Mouse (Mus musculus) limb, embryonic 13.5 days (tissue): ENCODE results near the gene Fam222a. TPM values are rescaled to one million over a fixed set of nuclear protein-coding genes. Genes with fewer than 3 reads are reported as not detected.

ENCODE experiments used
- ATAC-seq: fragments of 200-750 bp; cut with Nextera tagmentation; 2 replicates; pipeline ENCODE4 v1.8.0; 2017; ENCODE audit warnings: low read depth, moderate number of reproducible peaks, moderate TSS enrichment; ENCODE audit not compliant: low FRiP score
- H3K27ac ChIP-seq: fragments of 300-500 bp; sonication (generic); 2 replicates; pipeline ENCODE4 v1.5.1; 2015; ENCODE audit warnings: inconsistent platforms, mild to moderate bottlenecking, moderate library complexity
- H3K27me3 ChIP-seq: fragments of 300-500 bp; sonication (generic); 2 replicates; pipeline ENCODE4 v1.6.1; 2015; ENCODE audit warnings: mild to moderate bottlenecking, inconsistent platforms
- H3K36me3 ChIP-seq: fragments of 300-500 bp; sonication (generic); 2 replicates; pipeline ENCODE4 v1.6.1; 2015; ENCODE audit warnings: inconsistent platforms, mild to moderate bottlenecking, moderate library complexity
- H3K4me1 ChIP-seq: fragments of 300-500 bp; sonication (generic); 2 replicates; pipeline ENCODE4 v1.6.1; 2015; ENCODE audit warnings: inconsistent platforms
- H3K4me2 ChIP-seq: fragments of 300-500 bp; sonication (generic); replicated peaks from 2 replicates; pipeline ENCODE4 v1.6.1; 2015; ENCODE audit warnings: inconsistent platforms, mild to moderate bottlenecking, moderate library complexity
- H3K4me3 ChIP-seq: fragments of 300-500 bp; sonication (generic); 2 replicates; pipeline ENCODE4 v1.5.1; 2015; ENCODE audit warnings: moderate library complexity, mild to moderate bottlenecking, inconsistent platforms
- H3K9ac ChIP-seq: fragments of 300-500 bp; sonication (generic); 2 replicates; pipeline ENCODE4 v1.6.1; 2015; ENCODE audit warnings: mild to moderate bottlenecking, inconsistent platforms
- H3K9me3 ChIP-seq: fragments of 300-500 bp; sonication (generic); 2 replicates; pipeline ENCODE4 v1.6.1; 2016; ENCODE audit warnings: inconsistent platforms
- WGBS: fragments of 180-500 bp; shearing (Covaris S2); methylation state at CpG from one replicate; pipeline ENCODE4 v1.1.7; 2015; 5-methylcytosine and 5-hydroxymethylcytosine counted together
- polyA plus RNA-seq: library from polyadenylated mRNA; unstranded; fragments of >200 nt; fragmentation: Nextera tagmentation; extraction: Ambion mirVana; gene quantifications from 2 replicates; pipeline ENCODE4 v1.2.1, GENCODE M21; 2015

Fam222a gene
- polyA plus RNA-seq, 1 experiment from 2014 or later = 0.69 TPM

GRCm38 (mm10) chr5:114573920-114574628 is 6.3 kb downstream of the Fam222a start:
- Histone ChIP-seq H3K4me3 (no peak overlapping the region), H3K9ac (no peak overlapping the region), H3K27ac (no peak overlapping the region), H3K27me3 (peaks cover 65% of the 10 kb centered on the region), H3K9me3 (no peaks in the 10 kb centered on the region), H3K36me3 (no peaks in the 10 kb centered on the region), H3K4me2 (no peak overlapping the region), H3K4me1 (peaks cover 51% of the 10 kb centered on the region)
- WGBS = 62% methylated on average over 12 of the region's 12 CpGs
- ATAC-seq = no peak

DNA sequence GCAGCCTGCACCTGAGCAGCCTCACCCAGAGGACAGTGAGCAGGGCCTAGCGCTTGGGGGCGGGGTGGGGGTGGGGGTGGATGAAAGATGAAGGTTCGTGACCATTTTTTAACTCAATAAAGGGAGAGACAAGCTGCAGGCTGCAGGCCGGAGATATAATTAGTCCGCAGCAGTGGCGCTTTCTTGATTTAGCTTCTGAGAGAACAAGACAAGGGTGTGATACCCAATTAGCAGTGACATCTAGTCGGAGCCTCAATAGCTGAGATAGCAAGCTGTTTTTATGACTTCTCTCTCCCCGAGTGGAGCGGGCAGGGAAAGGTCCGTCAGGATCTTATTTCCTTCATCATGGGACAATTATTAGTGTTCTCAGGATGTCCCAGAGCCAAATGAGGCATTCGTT is 7.2 kb downstream of the Fam222a start:
- no peak overlapping the region for H3K4me2 ChIP-seq
- 25% methylated on average over 11 of the region's 11 CpGs for WGBS
- no peak for ATAC-seq
- no peak overlapping the region for H3K27ac ChIP-seq
- peaks cover 44% of the 10 kb centered on the region for H3K4me1 ChIP-seq
- peaks cover 56% of the 10 kb centered on the region for H3K27me3 ChIP-seq
- no peaks in the 10 kb centered on the region for H3K36me3 ChIP-seq
- H3K4me3 ChIP-seq = no peak overlapping the region
- H3K9ac ChIP-seq = no peak overlapping the region
- no peaks in the 10 kb centered on the region for H3K9me3 ChIP-seq

DNA sequence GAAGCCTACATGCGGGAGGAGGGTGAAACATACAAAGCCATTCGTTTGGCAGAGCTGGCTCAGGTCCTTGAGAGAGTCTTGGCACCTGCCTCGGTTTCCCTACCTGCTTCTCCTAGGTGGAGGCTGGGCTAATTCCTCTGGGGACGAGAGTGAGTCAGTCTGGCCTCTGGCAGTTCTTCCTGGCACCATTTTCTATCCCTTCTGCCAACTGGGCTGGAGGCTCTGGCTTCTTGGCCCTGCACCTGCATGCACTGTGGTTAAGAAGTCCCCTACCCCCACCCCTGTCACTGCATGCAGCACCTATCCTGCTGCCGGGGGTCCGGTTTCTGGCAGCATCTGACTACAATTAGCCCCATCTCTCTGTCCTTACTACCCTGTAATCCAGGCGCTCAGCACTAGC is 7.7 kb downstream of the Fam222a start:
- H3K4me3 ChIP-seq = no peak overlapping the region
- peaks cover 52% of the 10 kb centered on the region for H3K27me3 ChIP-seq
- H3K9ac ChIP-seq = no peak overlapping the region
- no peak overlapping the region for H3K4me2 ChIP-seq
- no peak for ATAC-seq
- WGBS = 57% methylated on average over 7 of the region's 7 CpGs
- H3K36me3 ChIP-seq = no peaks in the 10 kb centered on the region
- H3K4me1 ChIP-seq = peaks cover 40% of the 10 kb centered on the region
- H3K27ac ChIP-seq = no peak overlapping the region
- H3K9me3 ChIP-seq = no peaks in the 10 kb centered on the region

- no peak overlapping the region for H3K27ac ChIP-seq
- no peak overlapping the region for H3K4me3 ChIP-seq
- no peaks in the 10 kb centered on the region for H3K9me3 ChIP-seq
- H3K4me1 ChIP-seq = peaks cover 35% of the 10 kb centered on the region
- H3K9ac ChIP-seq = no peak overlapping the region
- H3K36me3 ChIP-seq = no peaks in the 10 kb centered on the region
- peaks cover 46% of the 10 kb centered on the region for H3K27me3 ChIP-seq
- H3K4me2 ChIP-seq = no peak overlapping the region
- 83% methylated on average over 16 of the region's 16 CpGs for WGBS
- ATAC-seq = no peak
Measured at GRCm38 (mm10) chr5:114575986-114576605, 8.3 kb downstream of the Fam222a start.

- H3K9ac ChIP-seq = no peak overlapping the region
- H3K27me3 ChIP-seq = peaks cover 24% of the 10 kb centered on the region
- H3K36me3 ChIP-seq = no peaks in the 10 kb centered on the region
- no peak overlapping the region for H3K27ac ChIP-seq
- H3K4me3 ChIP-seq = no peak overlapping the region
- H3K4me2 ChIP-seq = no peak overlapping the region
- ATAC-seq = no peak
- H3K9me3 ChIP-seq = no peaks in the 10 kb centered on the region
- WGBS = 65% methylated on average over 20 of the region's 20 CpGs
- H3K4me1 ChIP-seq = peaks cover 20% of the 10 kb centered on the region
Measured at GRCm38 (mm10) chr5:114578361-114578760, 10.5 kb downstream of the Fam222a start.

DNA sequence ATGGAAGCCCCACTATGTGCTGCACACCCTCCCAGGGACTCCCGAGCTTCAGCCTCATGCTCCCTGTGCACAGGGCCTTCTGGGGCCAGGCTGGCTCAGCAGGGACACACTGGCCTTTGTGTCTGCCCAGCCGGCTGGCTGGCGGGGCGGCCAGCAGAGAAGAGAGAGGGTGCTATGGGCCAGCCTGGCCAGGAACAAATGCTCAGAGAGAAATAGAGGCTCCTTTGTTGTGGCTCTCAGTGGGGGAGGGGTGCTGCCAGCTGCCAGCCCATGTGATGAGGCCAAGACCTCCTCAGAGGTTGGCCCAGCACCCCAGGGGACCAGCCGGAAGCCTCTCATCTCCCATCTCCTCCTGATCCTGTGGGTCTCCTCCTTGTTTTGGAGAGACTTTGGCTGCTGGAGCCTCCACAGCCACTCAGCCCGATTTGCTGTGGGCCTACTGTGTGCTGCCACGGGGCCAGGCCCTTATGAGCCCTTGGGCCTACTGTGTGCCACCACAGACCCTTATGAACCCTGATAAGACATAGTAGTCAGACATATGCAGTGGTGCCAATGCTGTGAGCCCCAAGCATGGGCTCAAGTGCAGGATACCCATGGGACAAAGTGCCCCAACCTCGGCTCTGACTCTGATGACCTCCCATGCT is 12.0 kb downstream of the Fam222a start:
- H3K4me2 ChIP-seq = no peak overlapping the region
- H3K9ac ChIP-seq = no peak overlapping the region
- no peak overlapping the region for H3K4me3 ChIP-seq
- WGBS = 74% methylated on average over 8 of the region's 8 CpGs
- H3K4me1 ChIP-seq = peaks cover 14% of the 10 kb centered on the region
- H3K36me3 ChIP-seq = no peaks in the 10 kb centered on the region
- H3K27me3 ChIP-seq = peaks cover 17% of the 10 kb centered on the region; the same call in 1 of the 2 replicates
- ATAC-seq = no peak
- no peak overlapping the region; the same call in 1 of the 2 replicates for H3K27ac ChIP-seq
- no peaks in the 10 kb centered on the region for H3K9me3 ChIP-seq

DNA sequence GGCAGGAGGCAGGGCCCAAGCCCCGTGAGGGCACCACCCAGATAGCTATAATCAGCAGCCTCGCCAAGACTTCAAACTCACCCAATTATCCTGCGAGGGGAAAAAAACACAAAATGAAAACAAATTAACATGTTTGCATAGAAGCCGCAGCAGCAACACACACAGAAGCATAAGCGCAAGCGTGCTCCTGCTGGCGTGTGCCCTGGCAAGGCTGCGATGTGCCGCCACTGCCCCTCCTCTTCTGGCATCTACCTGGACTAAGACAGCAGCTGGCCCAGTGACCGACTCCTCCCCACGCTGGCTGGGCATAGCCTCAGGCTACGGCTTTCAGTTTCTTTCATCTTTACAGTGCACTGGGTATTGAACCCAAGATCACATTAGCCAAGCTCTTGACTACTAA is 13.7 kb downstream of the Fam222a start:
- Histone ChIP-seq H3K4me1 (peaks cover 12% of the 10 kb centered on the region; the same call in 1 of the 2 replicates), H3K27me3 (0 out of 2 replicates have a peak, but pooled peaks cover 8% of the 10 kb centered on the region), H3K27ac (no peak overlapping the region), H3K4me2 (no peak overlapping the region), H3K9ac (no peak overlapping the region), H3K9me3 (no peaks in the 10 kb centered on the region), H3K36me3 (no peaks in the 10 kb centered on the region), H3K4me3 (no peak overlapping the region)
- WGBS = 78% methylated on average over 12 of the region's 12 CpGs
- no peak for ATAC-seq

- 74% methylated on average over 3 of the region's 3 CpGs for WGBS
- Histone ChIP-seq H3K4me3 (no peak overlapping the region), H3K27ac (no peak overlapping the region), H3K36me3 (no peaks in the 10 kb centered on the region), H3K9ac (no peak overlapping the region), H3K4me2 (no peak overlapping the region), H3K4me1 (peaks cover 15% of the 10 kb centered on the region; the same call in 1 of the 2 replicates), H3K27me3 (0 out of 2 replicates have a peak, but pooled peaks cover 8% of the 10 kb centered on the region), H3K9me3 (no peaks in the 10 kb centered on the region)
- ATAC-seq = no peak
Measured at GRCm38 (mm10) chr5:114583046-114583445, 15.2 kb downstream of the Fam222a start.

GRCm38 (mm10) chr5:114583490-114584175 is 15.8 kb downstream of the Fam222a start:
- H3K4me3 ChIP-seq = no peak overlapping the region

DNA sequence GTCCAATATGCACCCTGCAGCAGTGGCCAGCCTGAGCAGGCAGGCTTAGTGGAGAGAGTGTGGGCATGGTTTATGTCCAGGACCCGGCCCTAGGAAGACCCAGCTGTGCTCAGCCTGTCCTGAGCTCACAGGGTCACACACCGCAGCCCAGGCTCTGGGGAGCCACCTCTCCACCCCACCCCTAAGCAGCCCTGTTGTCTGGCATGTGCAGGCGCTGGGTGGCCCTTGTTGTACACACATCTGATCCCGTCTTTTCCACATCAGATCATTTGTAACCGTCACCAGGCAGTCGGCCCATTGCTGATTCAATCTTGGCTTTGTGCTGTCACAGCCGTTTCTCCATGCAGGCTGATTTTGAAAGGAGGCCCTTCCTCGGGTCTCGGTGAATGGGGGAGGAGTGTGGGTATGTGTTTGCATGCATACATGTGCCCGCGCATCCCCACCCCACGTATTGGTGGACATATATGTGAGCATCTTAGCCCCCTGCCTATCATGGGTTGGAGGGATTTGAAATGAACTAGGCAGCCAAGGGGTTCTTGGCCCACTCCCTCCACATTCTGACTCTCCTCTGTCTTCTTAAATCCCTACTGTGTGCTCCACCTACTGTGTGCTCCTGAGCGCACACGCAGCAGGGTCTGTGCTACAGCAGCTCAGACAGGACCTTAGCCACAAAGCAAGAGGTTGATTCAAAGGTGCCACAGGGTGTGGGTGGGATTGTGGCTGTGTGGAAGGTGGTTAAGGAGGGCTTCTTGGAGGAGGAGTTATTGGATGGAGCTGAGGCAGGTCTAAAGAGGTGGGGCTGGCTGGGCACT is 16.7 kb downstream of the Fam222a start:
- no peak for ATAC-seq
- no peak overlapping the region for H3K27ac ChIP-seq
- 67% methylated on average over 14 of the region's 14 CpGs for WGBS

More at GRCm38 (mm10) chr5:114583490-114584175, 15.8 kb downstream of the Fam222a start:
- 0 out of 2 replicates have a peak, but pooled peaks cover 8% of the 10 kb centered on the region for H3K27me3 ChIP-seq
- H3K27ac ChIP-seq = no peak overlapping the region
- no peak overlapping the region for H3K9ac ChIP-seq
- H3K36me3 ChIP-seq = no peaks in the 10 kb centered on the region
- 62% methylated on average over 12 of the region's 12 CpGs for WGBS
- peaks cover 15% of the 10 kb centered on the region; the same call in 1 of the 2 replicates for H3K4me1 ChIP-seq
- H3K4me2 ChIP-seq = no peak overlapping the region
- no peak for ATAC-seq
- H3K9me3 ChIP-seq = no peaks in the 10 kb centered on the region

GRCm38 (mm10) chr5:114585682-114586081 is 17.9 kb downstream of the Fam222a start:
- Histone ChIP-seq H3K4me2 (no peak overlapping the region), H3K9ac (no peak overlapping the region), H3K27me3 (0 out of 2 replicates have a peak, but pooled peaks cover 8% of the 10 kb centered on the region), H3K9me3 (no peaks in the 10 kb centered on the region), H3K4me1 (peaks cover 23% of the 10 kb centered on the region; the same call in 1 of the 2 replicates), H3K27ac (no peak overlapping the region), H3K36me3 (no peaks in the 10 kb centered on the region), H3K4me3 (no peak overlapping the region)
- no peak for ATAC-seq
- WGBS = 18% methylated on average over 5 of the region's 5 CpGs

More for the DNA sequence above, 16.7 kb downstream of the Fam222a start:
- Histone ChIP-seq H3K9me3 (no peaks in the 10 kb centered on the region), H3K27me3 (0 out of 2 replicates have a peak, but pooled peaks cover 8% of the 10 kb centered on the region), H3K4me1 (peaks cover 23% of the 10 kb centered on the region; the same call in 1 of the 2 replicates), H3K4me3 (no peak overlapping the region), H3K36me3 (no peaks in the 10 kb centered on the region), H3K4me2 (no peak overlapping the region), H3K9ac (no peak overlapping the region)
